Mouse (Mus musculus): ENCODE measurements at regions not wholly inside any gene's neighbourhood (a gene's known extent, or its start where the extent isn't known, plus 50 kb on each side); places are given as distances from the start of the nearest gene placed in this dataset.

GRCm38 (mm10) chr9:47470741-47471140 lies 59.2 kb upstream of the Cadm1 start:
- intact Hi-C loops (cut with DNase I) = no loop called here
- Histone ChIP-seq H3K27ac (no peak overlapping the region), H3K4me3 (no peak overlapping the region), H3K36me3 (ENCODE audit: control insufficient read depth, insufficient read depth, low read length) (no peaks in the 10 kb centered on the region; the same call in 1 of the 2 replicates), H3K79me2 (replicated peaks; ENCODE audit: control insufficient read depth, insufficient read depth, low read length) (no peaks in the 10 kb centered on the region), H3K4me1 (ENCODE audit: control insufficient read depth, insufficient read depth, low read length) (peaks cover 7% of the 10 kb centered on the region), H3K27me3 (ENCODE audit: control insufficient read depth, insufficient read depth, low read length) (no peaks in the 10 kb centered on the region), H3K9ac (ENCODE audit: low read depth, low read length) (no peak overlapping the region)
- WGBS = 47% methylated on average over 1 of the region's 1 CpGs
- DNase-seq = no peak
- no peak for TF ChIP-seq EP300 (IDR thresholded peaks at IDR 0.05; ENCODE audit: insufficient read depth, low read depth, low read length)

- no peaks in the 10 kb centered on the region for H3K79me2 ChIP-seq (replicated peaks; ENCODE audit: control insufficient read depth, insufficient read depth, low read length)
- peaks cover 7% of the 10 kb centered on the region for H3K4me1 ChIP-seq (ENCODE audit: control insufficient read depth, insufficient read depth, low read length)
- intact Hi-C loops (cut with DNase I) = no loop called here
- peak; percentile 21 to 38 for DNase-seq
- peak overlapping the region; percentile 18 for H3K27ac ChIP-seq
- H3K9ac ChIP-seq (ENCODE audit: low read depth, low read length) = no peak overlapping the region
- no peak overlapping the region for H3K4me3 ChIP-seq
- TF ChIP-seq CTCF (IDR thresholded peaks at IDR 0.05) (no peak), EP300 (IDR thresholded peaks at IDR 0.05; ENCODE audit: insufficient read depth, low read depth, low read length) (no peak), POLR2A (IDR thresholded peaks at IDR 0.05; ENCODE audit: insufficient read depth, low read depth, low read length) (no peak)
- H3K27me3 ChIP-seq (ENCODE audit: control insufficient read depth, insufficient read depth, low read length) = no peaks in the 10 kb centered on the region
- H3K36me3 ChIP-seq (ENCODE audit: control insufficient read depth, insufficient read depth, low read length) = no peaks in the 10 kb centered on the region; the same call in 1 of the 2 replicates
- 23% methylated on average over 10 of the region's 10 CpGs for WGBS
Measured at GRCm38 (mm10) chr9:47471767-47472420, 58.1 kb upstream of the Cadm1 start.

GRCm38 (mm10) chr9:47473776-47474365 lies 56.1 kb upstream of the Cadm1 start:
- 90% methylated on average over 5 of the region's 5 CpGs for WGBS
- Histone ChIP-seq H3K4me1 (ENCODE audit: control insufficient read depth, insufficient read depth, low read length) (peaks cover 7% of the 10 kb centered on the region), H3K27me3 (ENCODE audit: control insufficient read depth, insufficient read depth, low read length) (no peaks in the 10 kb centered on the region), H3K79me2 (replicated peaks; ENCODE audit: control insufficient read depth, insufficient read depth, low read length) (no peaks in the 10 kb centered on the region), H3K36me3 (ENCODE audit: control insufficient read depth, insufficient read depth, low read length) (no peaks in the 10 kb centered on the region; the same call in 1 of the 2 replicates), H3K27ac (no peak overlapping the region), H3K9ac (ENCODE audit: low read depth, low read length) (no peak overlapping the region), H3K4me3 (no peak overlapping the region)
- DNase-seq = no peak
- TF ChIP-seq EP300 (IDR thresholded peaks at IDR 0.05; ENCODE audit: insufficient read depth, low read depth, low read length) = no peak
- no peak for TF ChIP-seq POLR2A (IDR thresholded peaks at IDR 0.05; ENCODE audit: insufficient read depth, low read depth, low read length)
- intact Hi-C loops (cut with DNase I) = no loop called here

- WGBS = 67% methylated on average over 5 of the region's 5 CpGs
- intact Hi-C loops (cut with DNase I) = no loop called here
- no peak overlapping the region for H3K9ac ChIP-seq (ENCODE audit: low read depth, low read length)
- TF ChIP-seq CTCF (IDR thresholded peaks at IDR 0.05) (no peak), POLR2A (IDR thresholded peaks at IDR 0.05; ENCODE audit: insufficient read depth, low read depth, low read length) (no peak)
- no peak overlapping the region for H3K27ac ChIP-seq
- no peaks in the 10 kb centered on the region for H3K27me3 ChIP-seq (ENCODE audit: control insufficient read depth, insufficient read depth, low read length)
- H3K4me3 ChIP-seq = no peak overlapping the region
- H3K36me3 ChIP-seq (ENCODE audit: control insufficient read depth, insufficient read depth, low read length) = no peaks in the 10 kb centered on the region
- no peak for DNase-seq
- no peaks in the 10 kb centered on the region for H3K79me2 ChIP-seq (replicated peaks; ENCODE audit: control insufficient read depth, insufficient read depth, low read length)
- H3K4me1 ChIP-seq (ENCODE audit: control insufficient read depth, insufficient read depth, low read length) = peaks cover 7% of the 10 kb centered on the region
Measured at GRCm38 (mm10) chr9:47474776-47475175, 55.2 kb upstream of the Cadm1 start.

- 83% methylated on average over 2 of the region's 2 CpGs for WGBS
- H3K27ac ChIP-seq = no peak overlapping the region
- no peak for DNase-seq
- intact Hi-C loops (cut with DNase I) = no loop called here
- TF ChIP-seq EP300 (IDR thresholded peaks at IDR 0.05; ENCODE audit: insufficient read depth, low read depth, low read length) (no peak), POLR2A (IDR thresholded peaks at IDR 0.05; ENCODE audit: insufficient read depth, low read depth, low read length) (no peak), CTCF (IDR thresholded peaks at IDR 0.05) (no peak)
- H3K4me1 ChIP-seq (ENCODE audit: control insufficient read depth, insufficient read depth, low read length) = no peaks in the 10 kb centered on the region
- no peaks in the 10 kb centered on the region for H3K79me2 ChIP-seq (replicated peaks; ENCODE audit: control insufficient read depth, insufficient read depth, low read length)
- no peak overlapping the region for H3K9ac ChIP-seq (ENCODE audit: low read depth, low read length)
- no peaks in the 10 kb centered on the region for H3K36me3 ChIP-seq (ENCODE audit: control insufficient read depth, insufficient read depth, low read length)
- H3K27me3 ChIP-seq (ENCODE audit: control insufficient read depth, insufficient read depth, low read length) = no peaks in the 10 kb centered on the region
- no peak overlapping the region for H3K4me3 ChIP-seq
Measured at GRCm38 (mm10) chr9:47477889-47478288, 52.1 kb upstream of the Cadm1 start.

Data from heart, adult 2 months (tissue).